Mouse (Mus musculus) regulatory T cell (primary cell): ENCODE measurements around the gene Car14.
"Not testable (repeated sequence)": the region's sequence is repeated elsewhere in the genome, so short reads cannot be mapped to it uniquely, and the experiment has no call there.

Source experiments
- in situ Hi-C: fragments of 300-600 bp; cut with MboI, MseI; formaldehyde crosslinking; loops from one replicate; pipeline ENCODE4 v1.15.1; 2025; ENCODE audit warnings: high pct_unique_total_duplicates

The Car14 gene

DNA sequence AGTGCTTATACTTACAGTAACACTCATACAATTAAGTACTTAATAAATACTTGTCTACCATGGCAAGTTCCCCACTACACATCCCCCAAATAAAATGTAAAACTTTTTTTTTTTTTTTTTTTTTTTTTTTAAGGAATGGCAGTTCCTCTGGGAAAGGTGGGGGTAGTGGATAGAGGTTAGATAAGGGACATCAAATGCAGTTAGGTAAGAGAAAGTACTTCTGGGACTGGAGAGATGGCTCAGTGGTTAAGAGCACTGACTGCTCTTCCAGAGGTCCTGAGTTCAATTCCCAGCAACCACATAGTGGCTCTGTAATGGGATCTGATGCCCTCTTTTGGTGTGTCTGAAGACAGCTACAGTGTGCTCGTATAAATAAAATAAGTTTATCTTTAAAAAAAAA, 47.4 kb downstream of the Car14 start:
- in situ Hi-C loops, result not testable (repeated sequence)

DNA sequence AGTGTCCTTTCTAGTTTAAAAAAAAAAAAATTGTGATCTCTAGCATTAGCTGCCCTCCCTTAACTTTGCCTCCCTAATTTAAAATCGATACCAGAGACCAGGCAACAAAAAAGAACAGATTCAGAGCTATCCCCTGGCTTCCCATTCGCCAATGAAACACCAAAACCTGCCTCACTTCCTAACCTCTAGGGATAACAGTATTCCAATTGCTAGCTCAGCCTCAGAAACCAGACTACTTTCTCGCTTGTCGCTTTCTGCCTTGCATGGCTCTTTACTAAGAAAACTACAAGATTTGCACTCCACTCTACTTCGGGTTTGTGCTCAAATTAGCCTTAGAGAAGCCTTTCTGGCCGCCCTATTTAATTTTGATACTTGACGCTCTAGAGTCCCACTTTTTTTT, 48.4 kb downstream of the Car14 start:
- in situ Hi-C loops, result no loop called here

DNA sequence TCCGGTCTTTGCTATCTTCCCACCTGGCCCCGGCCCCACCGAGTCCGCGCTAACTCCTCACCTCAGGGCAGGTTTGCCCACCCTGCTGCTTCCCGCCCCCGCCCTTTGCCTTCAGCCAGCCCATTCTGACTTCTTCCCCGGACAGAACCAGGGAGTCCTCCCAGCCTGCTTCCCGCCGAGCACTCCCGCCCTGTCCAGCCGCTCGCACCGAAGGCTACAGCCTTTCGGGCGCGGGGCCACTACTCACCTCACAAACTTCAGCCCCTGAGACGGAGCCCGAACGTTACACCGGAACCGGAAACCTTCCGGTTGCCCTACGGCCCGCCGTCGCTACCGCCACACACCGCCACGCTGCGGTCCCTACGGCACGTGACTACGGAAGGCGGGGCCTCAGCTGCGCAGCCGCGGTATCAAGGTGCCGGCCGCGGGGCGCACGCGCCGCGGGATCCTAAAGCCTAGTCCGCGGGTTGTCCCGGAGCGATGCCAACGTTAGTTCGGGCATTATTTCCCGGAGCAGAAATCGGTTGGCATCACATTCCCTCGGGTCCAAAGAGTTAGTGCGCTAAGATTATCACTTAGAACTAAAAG, 48.9 kb downstream of the Car14 start, which contains the start of gene Prpf3:
TSS of gene Prpf3 (minus strand) at position 384 of the 588 bp plus-strand sequence.
- in situ Hi-C loops, result no loop called here

DNA sequence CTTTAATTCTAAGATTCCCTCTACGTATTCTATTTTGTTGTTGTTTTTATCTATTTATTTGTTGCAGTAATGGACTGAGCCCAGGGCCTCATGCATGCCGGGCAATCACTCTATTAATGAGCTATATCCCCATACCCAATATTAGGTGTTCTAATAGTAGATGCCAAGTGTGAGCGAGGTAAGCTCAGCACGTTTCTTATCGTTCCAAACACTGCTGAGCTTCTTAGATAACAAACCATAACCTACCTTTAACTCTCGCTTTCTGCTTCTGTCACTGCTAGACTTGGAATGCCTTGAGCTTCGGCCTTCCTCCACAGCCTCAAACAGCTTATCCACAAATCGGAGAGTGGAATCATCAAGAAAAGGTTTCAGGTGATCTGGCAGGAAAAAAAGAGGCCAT, 53.2 kb downstream of the Car14 start:
- in situ Hi-C loops, result no loop called here

DNA sequence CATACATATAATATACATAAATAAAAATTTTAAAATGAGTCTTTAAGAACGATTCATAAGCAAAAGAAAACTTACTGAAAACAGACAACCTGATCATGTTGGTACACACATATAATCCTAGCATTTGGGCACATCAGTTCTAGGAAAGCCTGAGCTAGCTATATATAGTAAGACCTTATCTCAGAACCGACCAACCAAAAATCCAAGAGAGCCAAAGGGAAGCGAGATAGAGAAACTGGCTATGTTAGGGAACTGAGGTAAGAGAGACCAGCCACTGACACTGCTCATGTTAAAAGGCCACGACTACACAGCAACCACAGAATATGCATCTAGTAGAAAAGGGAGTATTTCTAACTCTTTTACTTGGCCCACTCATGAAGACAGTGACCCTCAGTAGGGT, 53.9 kb downstream of the Car14 start:
- in situ Hi-C loops, result no loop called here
